Mouse (Mus musculus): ENCODE results near the gene Slc36a4.

Gene Slc36a4

DNA sequence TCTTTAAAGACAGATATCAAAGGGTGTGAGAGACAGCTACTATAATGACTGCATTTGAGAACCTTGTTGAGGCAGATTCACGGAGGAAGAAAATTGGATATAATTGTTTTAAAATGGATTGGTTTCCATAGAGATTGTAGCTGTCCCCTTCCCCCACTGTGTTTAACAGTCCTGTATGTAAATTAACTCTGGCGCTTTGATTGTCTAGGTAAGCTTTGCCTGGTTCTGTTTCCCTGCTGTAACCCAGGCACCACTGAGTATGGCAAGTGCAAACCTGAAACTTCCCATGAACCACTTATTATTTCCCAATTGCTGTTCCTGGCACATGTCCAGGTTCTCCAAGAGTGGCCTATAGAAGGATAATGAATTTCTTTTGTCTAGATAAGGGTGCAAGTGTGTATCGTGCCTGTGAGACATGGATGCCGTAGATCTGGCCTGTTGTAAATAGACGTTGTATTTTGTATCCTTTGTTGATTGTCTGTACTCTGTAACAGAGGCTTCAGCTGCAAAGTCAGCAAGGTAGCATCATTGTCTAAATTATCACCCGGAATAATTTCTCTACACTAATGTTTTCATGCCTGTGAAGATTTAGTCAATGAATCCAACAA lies 11.8 kb downstream of the Slc36a4 start:
- DNase-seq (ENCODE audit: extremely low read depth, insufficient read length, low spot score) = no peak

DNA sequence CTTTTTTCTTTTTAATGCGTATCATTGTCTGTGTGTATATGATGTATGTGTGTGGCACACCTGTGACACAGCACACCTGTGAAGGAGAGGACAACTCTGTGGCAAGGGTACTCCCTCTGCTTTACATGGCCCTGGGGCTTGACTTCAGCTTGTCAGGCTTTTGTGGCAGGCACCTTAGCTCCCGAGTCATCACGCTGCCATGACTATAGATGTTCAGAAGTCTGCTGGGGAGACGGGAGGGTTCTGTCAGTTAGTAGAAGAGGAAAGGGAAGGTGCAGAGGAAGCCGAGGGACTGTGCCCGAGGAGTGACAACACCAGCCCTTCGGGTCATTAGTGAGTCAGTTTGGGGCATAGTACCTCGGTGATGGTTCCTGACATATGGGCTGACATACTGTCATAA lies 13.0 kb downstream of the Slc36a4 start:
- DNase-seq (ENCODE audit: extremely low read depth, insufficient read length, low spot score) = no peak

DNA sequence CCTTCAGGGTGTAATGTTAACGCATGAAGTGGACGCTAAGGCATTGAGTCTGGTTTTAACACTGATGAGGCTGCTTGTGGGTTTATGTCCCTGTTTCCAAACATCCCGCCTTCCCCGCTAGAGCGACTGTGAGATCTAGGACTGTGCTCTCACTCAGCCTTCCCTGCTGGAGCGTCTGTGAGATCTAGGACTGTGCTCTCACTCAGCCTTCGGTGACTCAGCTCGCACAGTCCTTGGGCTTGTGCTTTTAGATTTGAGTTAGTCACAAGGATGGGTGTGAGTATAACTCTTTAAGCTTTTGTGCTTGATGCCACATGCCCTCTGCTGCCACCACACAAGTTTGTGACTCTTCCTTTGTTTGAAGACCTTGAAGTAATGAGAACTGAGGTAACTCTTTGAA lies 17.6 kb downstream of the Slc36a4 start:
- DNase-seq (ENCODE audit: extremely low read depth, insufficient read length, low spot score) = no peak

DNA sequence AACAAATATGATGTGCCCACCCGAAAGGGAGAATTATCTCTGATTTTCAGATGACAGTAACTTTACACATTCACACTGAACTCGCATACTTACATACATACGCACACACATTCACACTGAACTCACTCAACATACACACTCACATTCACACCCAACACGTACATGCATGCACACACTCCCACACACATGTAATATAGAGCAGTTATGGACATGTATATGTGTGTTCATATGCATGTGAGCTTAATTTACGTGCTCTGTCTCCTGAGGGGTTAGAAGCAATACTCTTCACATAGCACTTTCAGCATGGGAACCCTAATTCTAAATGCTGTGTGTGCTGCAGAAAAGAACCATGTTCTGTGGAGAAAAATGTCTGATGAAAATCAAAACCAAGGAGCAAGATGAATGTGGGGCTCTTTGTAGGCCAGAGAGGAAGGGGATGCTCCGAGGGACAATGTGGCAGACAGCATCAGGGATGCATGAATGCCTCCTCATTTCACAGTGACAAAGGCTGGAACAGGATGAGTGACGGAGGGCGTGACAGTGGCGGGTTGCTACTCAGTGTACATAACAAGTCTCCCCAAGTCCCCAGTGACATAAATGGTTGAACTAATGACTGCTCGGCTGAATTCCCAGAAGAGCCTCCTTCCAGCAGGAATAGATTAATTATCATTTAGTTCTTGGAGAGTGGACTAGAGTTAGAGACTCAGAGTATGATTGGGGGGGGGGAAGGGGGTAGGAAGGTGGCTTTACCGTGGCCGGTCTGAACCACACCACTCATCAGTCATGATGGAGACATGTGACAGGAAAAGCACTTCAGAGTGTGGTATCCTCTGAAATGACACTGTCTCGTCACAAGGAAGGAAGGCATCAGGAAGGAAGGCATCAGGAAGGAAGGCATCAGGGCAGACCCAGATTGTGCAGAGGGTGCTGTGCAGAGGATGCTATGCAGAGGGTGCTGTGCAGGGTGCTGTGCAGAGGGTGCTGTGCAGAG lies 22.5 kb downstream of the Slc36a4 start:
- DNase-seq (ENCODE audit: extremely low read depth, insufficient read length, low spot score) = no peak

DNA sequence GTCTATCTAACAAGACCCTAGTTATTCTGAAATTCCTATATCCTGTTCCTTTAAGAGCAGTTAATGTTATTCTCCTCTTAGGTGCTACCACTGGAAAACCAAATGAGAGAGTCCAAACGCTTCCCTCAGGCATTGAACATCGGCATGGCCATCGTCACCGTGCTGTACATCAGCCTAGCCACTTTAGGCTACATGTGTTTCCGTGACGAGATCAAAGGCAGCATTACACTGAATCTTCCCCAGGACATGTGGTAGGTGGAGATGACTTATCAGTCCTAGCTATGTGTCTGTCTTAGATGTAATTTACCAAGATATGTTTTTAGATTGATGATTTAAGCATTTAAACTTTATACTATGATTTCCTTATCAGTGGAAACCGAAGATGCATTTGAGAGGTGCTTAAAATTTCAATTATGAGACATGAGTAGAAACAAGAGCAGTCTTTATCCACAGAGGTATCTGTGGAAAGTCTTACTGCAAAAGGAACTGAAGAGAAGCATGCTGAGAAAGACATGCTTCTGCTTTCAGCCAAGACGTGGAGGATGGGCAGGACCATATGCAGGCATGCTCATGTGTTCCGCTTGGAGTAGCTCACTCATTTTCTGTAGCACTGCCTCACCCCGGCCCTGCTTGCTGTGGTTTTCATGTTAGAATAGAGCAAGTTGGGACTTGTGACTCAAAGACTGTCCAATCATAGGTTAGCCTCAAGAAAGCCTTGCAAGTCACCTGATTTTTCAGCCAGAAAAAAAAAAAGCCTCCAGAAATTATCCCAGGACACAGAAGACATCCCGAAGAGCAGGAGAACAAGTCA lies 24.7 kb downstream of the Slc36a4 start:
- no peak for DNase-seq (ENCODE audit: extremely low read depth, insufficient read length, low spot score)

DNA sequence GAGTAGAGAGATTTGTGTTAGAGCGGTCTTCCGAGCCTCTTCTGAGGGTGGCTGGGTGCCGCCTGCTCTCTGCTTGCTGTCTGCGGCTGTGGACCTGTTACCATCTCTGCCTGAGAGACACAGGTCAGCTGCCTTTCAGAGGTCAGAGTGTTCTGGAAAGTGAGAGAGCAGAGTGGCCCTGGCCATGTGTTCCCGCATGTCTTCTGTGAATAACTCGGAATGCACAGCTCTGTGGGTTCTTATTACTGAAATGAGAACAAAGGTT lies 25.3 kb downstream of the Slc36a4 start:
- DNase-seq (ENCODE audit: extremely low read depth, insufficient read length, low spot score) = no peak

DNA sequence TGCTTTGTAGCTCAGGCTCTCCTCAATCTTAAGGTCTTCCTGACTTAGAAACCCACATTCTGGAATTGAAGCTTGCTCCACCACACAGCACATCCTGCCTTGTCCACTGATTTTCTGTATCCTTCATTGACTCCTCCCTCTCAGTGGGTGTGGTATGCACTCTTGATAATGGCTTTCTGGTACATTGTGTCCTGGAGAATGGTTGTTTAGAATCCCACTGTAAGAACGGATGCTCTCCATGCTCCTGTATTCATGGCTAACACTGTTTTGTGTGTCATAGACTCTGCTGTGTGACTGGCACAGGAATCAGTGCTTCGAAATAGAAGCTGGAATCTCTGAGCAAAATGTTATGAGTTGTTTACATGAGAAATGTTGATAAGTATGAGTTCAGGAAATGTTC lies 28.0 kb downstream of the Slc36a4 start:
- no peak for DNase-seq (ENCODE audit: extremely low read depth, insufficient read length, low spot score)

DNA sequence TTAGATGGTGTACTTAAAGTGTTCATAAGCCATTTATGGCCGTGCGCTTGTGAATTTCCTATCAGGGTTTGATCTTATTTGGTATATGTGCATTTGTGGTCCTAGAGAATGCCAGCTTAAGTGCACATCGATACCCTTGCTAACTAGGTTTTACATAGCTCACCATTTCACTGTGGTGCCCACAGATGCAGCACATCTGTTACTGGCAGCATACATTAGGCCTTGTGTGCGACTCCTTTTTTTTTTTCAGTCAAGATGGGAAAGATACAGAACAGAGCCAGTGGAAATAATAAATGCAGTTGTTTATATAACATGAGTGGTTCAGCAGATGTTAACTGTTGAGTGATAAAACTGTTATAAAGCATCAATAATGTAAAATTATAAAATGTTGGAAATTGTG lies 31.9 kb downstream of the Slc36a4 start:
- no peak for DNase-seq (ENCODE audit: extremely low read depth, insufficient read length, low spot score)

DNA sequence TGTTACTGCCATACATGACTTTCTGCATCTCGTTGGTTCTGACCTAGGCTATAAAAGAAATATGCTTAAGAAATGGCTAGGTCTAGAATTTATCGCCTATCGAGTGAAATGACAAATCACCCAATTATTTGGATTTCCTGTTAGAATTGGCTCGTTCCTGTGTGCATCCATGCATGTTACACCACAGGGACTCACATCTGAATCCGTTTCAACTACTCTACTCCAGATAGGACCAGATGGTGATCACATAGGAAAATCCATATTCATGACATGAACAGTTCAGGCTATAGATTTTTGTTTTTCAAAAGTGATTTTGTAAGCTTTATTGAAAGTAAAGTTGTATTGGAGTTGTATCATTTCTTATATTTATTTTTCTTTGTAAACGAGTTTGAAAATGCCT lies 32.4 kb downstream of the Slc36a4 start:
- no peak for DNase-seq (ENCODE audit: extremely low read depth, insufficient read length, low spot score)

DNA sequence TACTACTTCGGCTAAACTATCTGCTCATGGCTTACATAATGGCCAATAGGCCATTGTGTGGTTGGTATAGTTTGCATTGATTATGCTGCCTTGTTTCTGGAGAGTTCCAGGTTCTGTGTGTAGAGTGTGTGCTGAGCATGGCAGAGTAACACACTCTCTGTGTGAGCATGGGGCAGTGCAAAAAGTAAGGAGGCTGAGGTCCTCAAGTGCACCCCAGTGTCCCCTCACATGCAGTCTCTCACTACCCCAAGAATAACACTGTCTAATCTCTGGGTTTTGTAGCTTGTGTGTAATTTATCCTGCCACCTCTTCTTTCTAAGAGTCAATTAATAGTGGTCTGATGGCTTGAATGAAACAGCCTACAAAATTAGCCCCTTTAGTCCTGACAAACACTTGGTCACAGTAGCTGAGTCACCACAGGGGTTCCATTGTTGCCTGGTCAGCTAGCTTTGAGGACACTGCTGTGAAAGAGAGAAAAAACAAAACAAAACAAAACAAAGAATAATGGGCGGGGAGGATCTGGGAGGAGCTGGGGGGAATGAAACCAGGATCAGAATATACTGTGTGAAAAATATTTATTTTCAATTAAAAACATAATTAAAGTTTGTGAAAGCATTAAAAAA lies 36.6 kb downstream of the Slc36a4 start:
- no peak for DNase-seq (ENCODE audit: extremely low read depth, insufficient read length, low spot score)

DNA sequence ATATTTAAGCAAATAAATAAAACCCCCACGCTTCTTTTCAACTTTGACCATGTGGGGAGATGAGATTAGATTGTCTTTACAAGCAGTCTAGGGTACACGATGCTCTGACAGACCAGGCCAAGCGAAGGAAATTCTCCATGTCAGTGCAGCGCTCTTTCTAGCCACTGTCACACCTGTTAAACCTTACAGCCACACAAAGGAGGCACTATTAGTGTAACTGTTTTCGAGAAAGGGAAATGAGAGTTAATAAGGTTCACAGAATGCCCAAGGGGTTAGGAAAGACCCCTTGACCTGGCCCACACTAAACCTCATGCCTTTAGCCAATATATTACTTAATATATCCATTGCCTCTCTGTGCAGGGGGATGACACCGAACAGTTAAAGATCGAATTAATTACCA lies 37.1 kb downstream of the Slc36a4 start:
- DNase-seq (ENCODE audit: extremely low read depth, insufficient read length, low spot score) = no peak

DNA sequence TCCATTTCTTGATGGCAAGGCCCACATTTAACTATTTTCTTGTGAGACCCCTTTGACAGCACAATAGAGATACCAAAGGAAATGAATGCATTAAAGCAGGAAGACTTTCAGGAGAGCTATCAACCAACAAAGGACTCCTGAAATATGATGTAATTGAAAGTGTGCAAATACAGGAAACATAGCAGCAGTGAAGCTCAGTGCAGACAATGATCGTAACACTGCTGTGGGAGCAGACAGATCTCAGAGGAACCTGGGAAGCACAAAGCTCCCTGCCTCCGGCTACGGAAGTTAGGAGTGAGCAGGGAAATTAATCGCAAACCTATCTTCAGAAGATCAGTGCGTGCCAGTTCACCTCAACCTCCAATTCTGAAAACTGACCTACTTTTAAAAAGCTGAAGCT lies 38.8 kb downstream of the Slc36a4 start:
- DNase-seq (ENCODE audit: extremely low read depth, insufficient read length, low spot score) = no peak

DNA sequence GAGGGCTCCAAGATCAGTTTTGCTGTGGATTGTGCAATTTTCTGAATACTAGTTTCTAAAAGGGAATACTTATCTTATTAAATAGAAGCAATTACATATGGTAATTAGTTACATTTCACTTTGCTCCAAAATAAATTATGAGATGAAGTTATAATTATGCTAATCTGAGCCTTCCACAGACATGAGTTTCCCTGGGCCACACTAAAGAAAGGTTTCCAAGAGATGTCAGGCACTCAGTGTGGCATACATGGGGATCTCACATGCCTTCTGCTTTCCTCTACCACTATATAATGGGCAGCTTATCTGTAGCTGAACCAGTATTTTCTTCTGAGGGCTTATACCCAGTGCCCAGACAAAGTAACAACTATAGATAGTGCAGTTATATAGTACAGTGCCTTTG lies 49.8 kb downstream of the Slc36a4 start:
- no peak for DNase-seq (ENCODE audit: extremely low read depth, insufficient read length, low spot score)

DNA sequence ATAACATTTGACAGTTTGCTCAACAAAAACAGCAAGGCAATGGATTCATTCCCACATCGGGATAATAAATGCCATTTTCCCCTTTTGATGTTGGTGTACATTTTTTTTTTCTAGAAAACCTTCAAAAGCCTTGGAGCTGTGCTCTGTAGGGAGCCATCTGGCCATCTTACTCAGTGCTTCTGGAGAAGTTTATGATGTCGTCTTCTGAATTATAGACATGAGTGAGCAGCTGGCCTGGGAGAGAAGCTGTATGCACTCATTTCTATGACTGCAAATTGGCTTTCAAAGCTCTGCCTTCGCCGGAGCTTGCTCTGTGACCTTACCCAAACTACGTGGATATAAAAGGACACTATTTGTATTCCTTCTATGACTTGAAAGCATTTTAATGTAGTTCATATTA lies 56.8 kb downstream of the Slc36a4 start:
- DNase-seq (ENCODE audit: extremely low read depth, insufficient read length, low spot score) = no peak

DNA sequence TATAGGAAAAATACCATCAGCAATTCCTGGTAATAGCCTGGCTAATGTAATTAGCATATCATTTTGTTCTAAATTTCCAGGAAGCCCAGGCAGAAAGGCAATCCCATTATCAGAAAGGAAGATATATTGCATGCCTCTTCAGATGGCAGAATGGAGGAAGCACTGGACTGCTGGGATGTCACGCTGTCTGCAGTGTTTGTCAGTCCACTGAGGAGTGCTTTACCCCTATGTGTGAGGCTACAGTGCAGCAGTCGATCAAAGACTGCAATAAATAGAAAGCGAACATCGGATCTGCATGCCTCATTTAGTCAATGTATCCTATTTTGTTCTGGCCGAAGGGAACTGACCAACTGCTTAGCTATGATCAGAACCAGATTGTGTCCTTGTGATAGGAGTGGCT lies 57.3 kb downstream of the Slc36a4 start:
- DNase-seq (ENCODE audit: extremely low read depth, insufficient read length, low spot score) = no peak

DNA sequence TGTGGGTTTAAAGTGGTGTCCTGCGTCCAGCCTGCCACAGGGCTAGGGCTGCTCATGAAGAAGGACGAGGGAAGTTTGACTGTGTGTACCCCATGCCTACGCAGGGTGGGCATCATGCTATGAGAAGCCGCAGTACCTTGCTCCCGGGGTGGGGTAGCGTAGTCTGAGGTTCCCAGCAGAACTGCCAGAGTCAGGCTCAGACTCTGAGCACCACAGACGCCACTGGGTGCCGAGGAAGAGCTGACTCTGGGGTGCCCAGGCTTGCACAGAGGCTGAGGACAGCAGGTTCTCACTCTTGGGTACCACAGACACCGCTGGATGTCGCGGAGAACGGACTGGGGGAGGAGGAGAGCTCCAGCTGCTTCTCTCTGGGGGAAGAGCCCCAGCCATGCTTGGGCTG lies 63.2 kb downstream of the Slc36a4 start:
- DNase-seq (ENCODE audit: extremely low read depth, insufficient read length, low spot score) = no peak

DNA sequence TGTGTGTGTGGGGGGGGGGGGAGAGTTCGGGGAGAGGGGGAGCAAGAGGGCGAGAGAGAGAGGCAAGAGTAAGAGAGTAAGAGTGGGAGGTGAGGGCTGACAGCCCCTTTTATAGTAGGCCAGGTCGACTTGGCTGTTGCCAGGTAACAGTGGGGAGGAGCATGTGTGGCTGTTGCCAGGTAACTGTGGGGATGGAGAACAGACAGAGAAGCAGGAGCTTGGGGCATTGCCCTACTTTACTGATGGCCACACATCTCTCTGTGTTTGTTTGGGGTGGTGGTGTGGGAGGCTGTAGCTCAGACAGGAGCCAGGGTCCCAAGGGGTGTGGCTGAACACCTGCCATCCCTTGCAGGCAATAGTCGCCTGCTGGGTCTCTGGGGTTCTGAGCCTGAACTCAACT lies 63.9 kb downstream of the Slc36a4 start:
- DNase-seq (ENCODE audit: extremely low read depth, insufficient read length, low spot score) = no peak

DNA sequence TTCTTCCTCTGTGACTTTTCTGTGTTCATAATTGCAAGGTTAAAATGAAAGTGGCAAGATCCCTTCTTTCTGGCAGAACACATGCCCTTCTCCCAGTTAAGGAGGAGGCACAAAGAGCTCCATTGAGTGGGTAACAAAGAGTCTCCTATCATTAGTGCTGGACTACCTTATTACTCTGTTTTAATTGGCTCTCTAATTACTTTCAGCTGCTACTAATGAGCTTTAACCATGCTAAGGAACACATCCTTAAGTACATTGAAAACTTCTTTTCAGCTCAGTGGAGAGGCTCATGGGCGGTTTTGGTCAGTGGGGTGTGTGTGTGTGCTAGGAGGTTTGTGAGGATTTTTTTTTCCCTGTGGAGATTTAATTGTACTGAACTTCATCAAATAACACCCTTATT lies 65.4 kb downstream of the Slc36a4 start:
- no peak for DNase-seq (ENCODE audit: extremely low read depth, insufficient read length, low spot score)

DNA sequence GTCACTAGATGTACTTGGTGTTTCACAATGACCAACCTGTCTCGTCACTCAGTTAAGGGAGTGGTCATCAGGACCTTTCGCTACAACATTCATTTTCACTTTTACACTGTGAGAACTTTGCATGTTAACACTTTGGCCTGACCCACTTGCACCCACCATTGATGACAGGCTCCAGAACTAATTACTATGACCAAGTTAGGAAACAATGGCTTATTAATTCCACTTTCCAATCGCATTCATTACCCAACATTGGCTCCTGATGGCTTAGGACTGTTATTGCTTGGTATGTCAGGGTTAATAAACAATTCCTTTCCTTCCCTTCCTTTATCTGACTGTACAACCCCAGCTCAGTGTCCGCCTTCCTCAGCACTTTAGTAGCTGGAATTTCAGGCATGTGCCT lies 72.4 kb downstream of the Slc36a4 start:
- DNase-seq (ENCODE audit: extremely low read depth, insufficient read length, low spot score) = no peak

DNA sequence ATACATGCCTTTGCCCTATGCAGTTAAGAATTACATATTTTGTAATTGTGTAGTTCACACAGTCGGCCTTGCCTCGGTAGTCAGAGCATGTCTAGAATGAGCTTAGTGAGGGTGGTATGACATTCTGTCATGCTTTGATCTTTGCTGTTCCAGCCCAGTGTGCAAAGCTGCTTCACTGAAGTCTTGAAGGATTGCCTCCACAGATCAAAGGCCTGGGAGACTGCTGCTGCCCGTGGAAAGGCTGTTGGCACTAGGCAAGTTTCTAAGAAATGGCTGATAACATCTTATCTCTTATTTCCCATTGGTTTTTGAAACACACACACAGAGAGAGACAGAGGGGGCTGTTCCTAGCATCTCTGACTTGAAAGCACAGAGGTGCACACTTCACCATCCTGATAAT lies 76.7 kb downstream of the Slc36a4 start:
- no peak for DNase-seq (ENCODE audit: extremely low read depth, insufficient read length, low spot score)

DNA sequence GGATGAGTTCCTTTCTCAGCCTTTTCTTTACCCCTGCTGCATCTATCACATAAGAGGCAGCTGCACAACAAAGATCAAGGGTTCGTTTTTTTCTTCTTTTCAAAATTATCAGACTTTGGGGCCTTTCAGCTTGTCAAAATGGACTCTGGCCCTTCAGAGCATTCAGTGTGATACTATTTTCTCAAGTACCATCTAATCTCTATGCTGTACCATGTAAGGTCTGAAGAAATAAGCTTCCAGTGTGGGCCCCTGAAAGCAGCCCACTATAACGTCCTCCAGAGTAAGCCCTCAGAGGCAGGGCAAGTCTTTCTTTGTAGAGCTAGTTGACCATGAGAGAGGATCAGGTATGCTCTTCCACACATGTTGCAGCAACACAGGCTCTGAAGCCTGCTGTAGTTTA lies 77.1 kb downstream of the Slc36a4 start:
- no peak for DNase-seq (ENCODE audit: extremely low read depth, insufficient read length, low spot score)

Data from 3134 (cell line).